Mouse (Mus musculus): ENCODE results near the gene Tfg. TPM values are rescaled to one million over a fixed set of nuclear protein-coding genes. Genes with fewer than 3 reads are reported as not detected.

Gene Tfg
- polyA plus RNA-seq, 1 experiment from 2014 or later, result 163 TPM

Other genes starting within 250 kb of the Tfg start
- 1.2 and 3.1 TPM in 2 replicates for gene Abi3bp, start 239.6 kb downstream of the Tfg start, polyA plus RNA-seq (2016; fragmentation: Nextera tagmentation; extraction: Ambion mirVana)
- gene Adgrg7, start 78.4 kb upstream of the Tfg start, polyA plus RNA-seq (2016; fragmentation: Nextera tagmentation; extraction: Ambion mirVana), result not detected in 2 replicates
- gene Tmem45a, start 168.7 kb upstream of the Tfg start, polyA plus RNA-seq (2016; fragmentation: Nextera tagmentation; extraction: Ambion mirVana), result 13.4 and 13.6 TPM in 2 replicates
- gene Lnp1, start 210.6 kb upstream of the Tfg start, polyA plus RNA-seq (2016; fragmentation: Nextera tagmentation; extraction: Ambion mirVana), result 0.45 TPM in 1 of 2 replicates, not detected in the other